Mouse (Mus musculus) kidney, postnatal 0 days (tissue): Measurements from ENCODE around the gene Otos. TPM values are rescaled to one million over a fixed set of nuclear protein-coding genes. Genes with fewer than 3 reads are reported as not detected.

Experiments used
- ATAC-seq: fragments of 200-750 bp; cut with Nextera tagmentation; replicated peaks from 2 replicates; pipeline ENCODE4 v1.8.0; 2017; ENCODE audit warnings: low read depth, moderate number of reproducible peaks, moderate TSS enrichment, moderate library complexity; ENCODE audit not compliant: low FRiP score
- DNase-seq: peaks from one replicate; pipeline ENCODE4 v3.0.0-alpha.2; 2016; ENCODE audit warnings: low spot score
- H3K27ac ChIP-seq: fragments of 300-500 bp; sonication (generic); 2 replicates; pipeline ENCODE4 v1.5.1; 2014; ENCODE audit warnings: mild to moderate bottlenecking
- H3K27me3 ChIP-seq: fragments of 300-500 bp; sonication (generic); 2 replicates; pipeline ENCODE4 v1.6.1; 2014; ENCODE audit warnings: low read length, mixed read lengths; ENCODE audit not compliant: insufficient read depth
- H3K36me3 ChIP-seq: fragments of 300-500 bp; sonication (generic); 2 replicates; pipeline ENCODE4 v1.6.1; 2014; ENCODE audit warnings: low read length, mixed read lengths; ENCODE audit not compliant: insufficient read depth
- H3K4me1 ChIP-seq: fragments of 300-500 bp; sonication (generic); replicated peaks from 2 replicates; pipeline ENCODE4 v1.6.1; 2014; ENCODE audit warnings: antibody characterized with exemption, low read length, mixed read lengths; ENCODE audit not compliant: insufficient read depth
- H3K4me2 ChIP-seq: fragments of 300-500 bp; sonication (generic); 2 replicates; pipeline ENCODE4 v1.6.1; 2014; ENCODE audit warnings: mild to moderate bottlenecking, low read length, moderate library complexity, mixed read lengths
- H3K4me3 ChIP-seq: fragments of 300-500 bp; sonication (generic); replicated peaks from 2 replicates; pipeline ENCODE4 v1.5.1; 2014; ENCODE audit warnings: low read depth, low read length
- H3K9ac ChIP-seq: fragments of 300-500 bp; sonication (generic); 2 replicates; pipeline ENCODE4 v1.6.1; 2014; ENCODE audit warnings: low read depth, low read length
- H3K9me3 ChIP-seq: fragments of 300-500 bp; sonication (generic); replicated peaks from 2 replicates; pipeline ENCODE4 v1.6.1; 2016; ENCODE audit warnings: low read length, inconsistent platforms, mixed read lengths
- CTCF ChIP-seq: IDR thresholded peaks from 2 replicates; pipeline ENCODE4 v1.5.1; 2016; ENCODE audit warnings: antibody characterized with exemption, low read depth, mild to moderate bottlenecking, moderate library complexity
- WGBS: fragments of 180-500 bp; shearing (Covaris S2); extraction: QIAGEN DNeasy Blood & Tissue Kit; methylation state at CpG from one replicate; pipeline ENCODE4 v1.1.7; 2014; 5-methylcytosine and 5-hydroxymethylcytosine counted together
- polyA plus RNA-seq: library from polyadenylated mRNA; unstranded; fragments of >200 nt; fragmentation: Nextera tagmentation; extraction: Ambion mirVana; gene quantifications from 2 replicates; pipeline ENCODE4 v1.2.1, GENCODE M21; 2015

Gene Otos
- polyA plus RNA-seq, 1 experiment from 2014 or later = 1.3 TPM

DNA sequence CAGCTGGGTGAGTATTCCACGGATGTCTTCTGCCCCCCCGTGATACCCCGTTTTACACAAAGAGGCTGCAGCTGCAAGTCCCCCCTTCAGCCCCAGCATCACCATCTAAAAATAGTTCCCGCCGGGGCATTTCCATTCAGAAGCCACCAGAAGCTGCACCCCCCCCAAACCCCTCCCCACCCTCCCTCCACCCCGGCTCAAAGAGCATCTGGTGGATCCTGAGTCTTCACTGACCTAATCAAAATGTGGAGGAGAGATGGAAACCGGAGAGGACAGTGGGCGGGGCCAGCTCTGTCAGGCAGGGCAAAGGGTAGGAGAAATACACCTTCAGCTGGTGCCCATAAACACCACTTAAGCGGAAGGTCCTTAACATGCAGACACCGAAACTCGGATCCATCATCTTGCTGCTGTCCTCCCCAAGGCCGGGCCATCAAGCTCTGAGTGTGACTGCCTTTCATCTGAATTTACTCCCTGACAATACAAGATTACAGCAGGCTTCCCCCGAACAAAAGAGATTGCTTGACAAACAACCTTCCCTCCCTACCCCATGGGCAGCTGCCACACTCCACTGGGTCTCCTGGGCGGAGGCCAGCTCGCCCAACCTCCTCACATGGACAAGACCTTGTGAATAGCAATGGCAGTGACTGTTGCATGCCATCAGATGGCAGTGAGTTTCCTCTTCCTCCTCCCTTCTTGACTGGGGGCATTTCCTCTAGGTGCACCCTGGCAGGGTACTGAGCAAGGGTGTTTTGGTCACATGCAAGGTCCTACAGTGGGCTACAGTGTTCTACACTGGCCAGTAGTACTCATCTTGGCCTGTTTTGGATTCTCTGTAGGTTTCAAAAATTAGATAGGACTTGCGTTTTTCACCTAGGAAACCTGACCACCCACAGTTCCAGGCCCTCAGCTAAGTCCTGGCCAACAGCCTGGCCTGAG lies 32.3 kb upstream of the Otos start:
- Histone ChIP-seq H3K4me2 (peak overlapping the region; percentile 18; the same call in 1 of the 2 replicates), H3K4me1 (0 out of 2 replicates have a peak, but pooled peaks cover 3% of the 10 kb centered on the region), H3K9me3 (no peaks in the 10 kb centered on the region), H3K9ac (no peak overlapping the region), H3K27ac (peak overlapping the region; percentile 44; the same call in 1 of the 2 replicates), H3K36me3 (no peaks in the 10 kb centered on the region), H3K27me3 (no peaks in the 10 kb centered on the region), H3K4me3 (no peak overlapping the region)
- ATAC-seq (peak; percentile 90), DNase-seq (peak; percentile 94)
- WGBS = 12% methylated on average over 16 of the region's 16 CpGs
- peak; percentile 51 for TF ChIP-seq CTCF

DNA sequence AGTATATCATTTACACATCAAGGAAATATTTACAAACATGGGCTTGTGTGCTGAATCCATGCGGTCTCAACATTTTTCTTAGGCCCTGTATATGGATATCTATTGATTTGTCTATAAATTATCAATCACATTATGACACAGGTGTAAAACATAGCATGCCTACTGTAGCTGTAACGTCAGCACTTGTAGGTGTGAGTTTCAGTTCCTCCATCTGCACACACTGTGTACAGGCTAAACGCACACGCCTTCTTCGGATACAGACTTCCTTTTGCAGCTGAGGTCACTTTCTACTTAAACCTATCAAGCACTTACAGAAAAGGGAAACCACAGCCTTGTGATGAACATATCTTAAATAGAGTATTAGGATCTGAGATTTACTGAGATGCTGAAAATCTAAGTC lies 30.1 kb upstream of the Otos start:
- H3K36me3 ChIP-seq = no peaks in the 10 kb centered on the region
- H3K4me2 ChIP-seq = no peak overlapping the region
- no peak overlapping the region for H3K9ac ChIP-seq
- no peaks in the 10 kb centered on the region for H3K27me3 ChIP-seq
- H3K9me3 ChIP-seq = no peaks in the 10 kb centered on the region
- 0 out of 2 replicates have a peak, but pooled peaks cover 3% of the 10 kb centered on the region for H3K4me1 ChIP-seq
- no peak overlapping the region for H3K27ac ChIP-seq
- 91% methylated on average over 5 of the region's 5 CpGs for whole genome bisulfite sequencing
- no peak for DNase-seq
- H3K4me3 ChIP-seq = no peak overlapping the region
- ATAC-seq = no peak
- TF ChIP-seq CTCF = no peak

DNA sequence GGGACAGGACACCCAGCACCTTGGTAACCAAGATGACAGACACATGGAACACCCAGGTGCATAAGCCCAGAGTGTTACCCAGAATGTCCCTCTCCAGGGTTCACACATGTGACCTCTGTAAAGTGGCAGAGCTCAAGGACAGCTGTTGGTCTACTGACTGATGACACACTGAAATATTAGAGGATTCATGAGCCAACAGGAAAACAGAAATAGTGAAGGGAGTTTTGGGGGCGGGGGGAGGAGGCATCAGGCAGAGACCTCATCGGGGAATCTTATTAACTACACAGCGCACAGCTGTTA lies 28.0 kb upstream of the Otos start:
- WGBS = 67% methylated on average over 3 of the region's 3 CpGs
- H3K4me1 ChIP-seq = 0 out of 2 replicates have a peak, but pooled peaks cover 3% of the 10 kb centered on the region
- DNase-seq = no peak
- no peak overlapping the region for H3K4me3 ChIP-seq
- no peak for ATAC-seq
- H3K9me3 ChIP-seq = no peaks in the 10 kb centered on the region
- no peaks in the 10 kb centered on the region for H3K27me3 ChIP-seq
- H3K4me2 ChIP-seq = no peak overlapping the region
- no peaks in the 10 kb centered on the region for H3K36me3 ChIP-seq
- no peak overlapping the region for H3K9ac ChIP-seq
- TF ChIP-seq CTCF = no peak
- H3K27ac ChIP-seq = no peak overlapping the region

DNA sequence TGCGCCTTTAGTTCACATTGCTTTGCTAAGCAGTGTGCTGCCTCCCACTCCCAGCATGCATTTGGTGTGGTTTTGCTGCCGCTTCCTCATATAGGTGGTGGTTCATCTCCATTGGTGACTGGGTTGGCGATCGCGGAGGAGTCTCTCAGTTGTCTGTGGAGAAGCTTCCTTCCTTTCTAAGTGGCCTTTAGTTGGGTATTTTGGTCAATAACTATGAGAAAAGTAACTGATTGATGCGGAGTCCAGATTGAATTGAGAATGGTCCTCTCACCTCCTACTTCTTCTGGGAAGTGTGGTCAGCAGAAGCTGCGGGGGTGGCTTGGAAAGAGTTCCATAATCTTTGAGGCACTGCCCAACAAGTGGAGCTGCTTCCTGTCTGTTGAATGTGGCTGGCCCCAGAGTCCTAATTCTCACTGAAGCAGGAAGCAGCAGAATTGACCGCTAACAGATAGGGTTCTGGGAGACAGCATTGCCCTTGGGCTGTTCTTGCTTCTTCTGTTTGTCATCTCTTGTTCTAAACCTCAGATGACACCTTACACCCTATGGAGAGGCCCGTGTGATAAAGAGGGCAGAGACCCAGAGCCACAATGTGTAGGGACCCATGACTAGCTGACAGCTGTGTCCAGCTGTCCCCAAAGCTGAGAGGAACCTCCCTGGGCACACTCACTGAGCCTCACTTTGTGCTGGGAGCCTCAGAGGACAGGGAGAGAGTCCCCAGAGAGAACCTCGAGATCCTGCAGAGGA lies 27.5 kb upstream of the Otos start:
- no peak for DNase-seq
- Histone ChIP-seq H3K4me1 (0 out of 2 replicates have a peak, but pooled peaks cover 3% of the 10 kb centered on the region), H3K4me3 (no peak overlapping the region), H3K9me3 (no peaks in the 10 kb centered on the region), H3K9ac (no peak overlapping the region), H3K27me3 (no peaks in the 10 kb centered on the region), H3K27ac (no peak overlapping the region), H3K36me3 (no peaks in the 10 kb centered on the region), H3K4me2 (no peak overlapping the region)
- ATAC-seq = no peak
- no peak for TF ChIP-seq CTCF
- 70% methylated on average over 10 of the region's 10 CpGs for whole genome bisulfite sequencing

DNA sequence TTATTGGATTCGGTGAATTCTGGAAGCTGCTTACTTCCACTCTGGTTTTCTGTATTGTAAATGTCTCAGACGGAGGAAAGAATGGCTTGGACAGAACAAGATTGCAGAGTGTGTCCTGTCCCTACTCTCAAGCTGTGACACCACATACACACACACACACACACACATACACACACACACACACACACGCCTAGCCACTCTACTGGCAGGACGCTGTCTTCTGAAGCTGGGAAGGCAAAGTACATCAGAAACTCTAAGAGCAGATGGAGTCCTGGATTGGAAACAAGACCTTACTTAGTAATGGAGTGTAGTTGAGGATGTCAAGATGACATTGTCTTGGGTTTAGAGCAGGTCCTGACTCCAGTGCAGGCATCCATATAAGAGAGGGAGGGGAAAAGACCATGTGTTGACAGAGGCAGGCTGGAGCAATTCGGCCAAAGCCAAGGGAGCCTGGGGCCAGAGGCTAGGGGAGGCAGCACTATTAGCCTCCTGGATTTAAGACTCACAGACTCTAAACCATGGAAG lies 24.7 kb upstream of the Otos start:
- H3K4me2 ChIP-seq = no peak overlapping the region
- no peaks in the 10 kb centered on the region for H3K9me3 ChIP-seq
- H3K9ac ChIP-seq = no peak overlapping the region
- DNase-seq = no peak
- H3K4me1 ChIP-seq = no peaks in the 10 kb centered on the region
- no peaks in the 10 kb centered on the region for H3K36me3 ChIP-seq
- TF ChIP-seq CTCF = no peak
- no peak overlapping the region for H3K27ac ChIP-seq
- no peak overlapping the region for H3K4me3 ChIP-seq
- WGBS = 87% methylated on average over 5 of the region's 5 CpGs
- H3K27me3 ChIP-seq = no peaks in the 10 kb centered on the region
- ATAC-seq = no peak

DNA sequence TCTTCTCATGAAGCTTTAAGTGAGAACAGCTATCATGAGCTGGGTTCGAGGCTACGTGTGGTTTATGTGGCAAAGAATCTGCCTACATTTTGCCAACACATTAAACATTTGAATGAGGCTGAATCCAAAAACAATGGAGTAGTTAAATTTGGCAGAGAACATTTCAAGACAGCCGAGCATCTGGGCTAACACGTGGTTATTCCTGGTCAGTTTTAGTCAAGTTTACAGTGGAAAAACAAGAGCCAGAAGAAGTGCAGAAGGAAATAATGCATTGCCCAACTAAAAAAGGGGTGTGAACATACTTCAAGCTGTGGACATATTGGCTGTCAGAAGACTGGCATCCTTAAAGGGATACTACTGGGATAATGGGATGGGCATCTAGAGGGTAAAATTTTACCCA lies 22.7 kb upstream of the Otos start:
- Histone ChIP-seq H3K27ac (no peak overlapping the region), H3K27me3 (no peaks in the 10 kb centered on the region), H3K4me2 (no peak overlapping the region), H3K36me3 (no peaks in the 10 kb centered on the region), H3K9ac (no peak overlapping the region), H3K4me3 (no peak overlapping the region), H3K9me3 (no peaks in the 10 kb centered on the region), H3K4me1 (no peaks in the 10 kb centered on the region)
- 80% methylated on average over 4 of the region's 4 CpGs for WGBS
- TF ChIP-seq CTCF = no peak
- ATAC-seq (no peak), DNase-seq (no peak)
